Mouse (Mus musculus) heart, embryonic 11.5 days (tissue): Measurements from ENCODE around the gene 1700029J07Rik. TPM values are rescaled to one million over a fixed set of nuclear protein-coding genes. Genes with fewer than 3 reads are reported as not detected.

Experiments
- polyA plus RNA-seq: library from polyadenylated mRNA; unstranded; fragments of >200 nt; fragmentation: Nextera tagmentation; extraction: Ambion mirVana; gene quantifications from 2 replicates; pipeline ENCODE4 v1.2.1, GENCODE M21; 2014

The 1700029J07Rik gene
- polyA plus RNA-seq, 1 experiment from 2014 or later, result 2.1 TPM

Other genes with a start within 250 kb of the 1700029J07Rik start
- gene Pdlim3, start 89.8 kb downstream of the 1700029J07Rik start, polyA plus RNA-seq, result 307 and 355 TPM in 2 replicates
- gene Ccdc110, start 40.6 kb downstream of the 1700029J07Rik start, polyA plus RNA-seq, result 0.07 and 0.31 TPM in 2 replicates
- 62.0 and 62.7 TPM in 2 replicates for gene Ufsp2, start 276 bp upstream of the 1700029J07Rik start, polyA plus RNA-seq
- 0.89 and 1.2 TPM in 2 replicates for gene Lrp2bp, start 24.1 kb upstream of the 1700029J07Rik start, polyA plus RNA-seq
- gene Ankrd37, start 30.5 kb upstream of the 1700029J07Rik start, polyA plus RNA-seq, result 11.0 and 13.9 TPM in 2 replicates
- gene Cfap97, start 176.5 kb upstream of the 1700029J07Rik start, polyA plus RNA-seq, result 21.5 and 22.3 TPM in 2 replicates
- gene Snx25, start 176.9 kb upstream of the 1700029J07Rik start, polyA plus RNA-seq, result 2.9 and 6.6 TPM in 2 replicates
- 1,564 and 1,695 TPM in 2 replicates for gene Slc25a4, start 236.0 kb upstream of the 1700029J07Rik start, polyA plus RNA-seq